Mouse (Mus musculus): ENCODE data around the gene Zglp1.
"Not testable (repeated sequence)": the region's sequence is repeated elsewhere in the genome, so short reads cannot be mapped to it uniquely, and the experiment has no call there.

The Zglp1 gene

GRCm38 (mm10) chr9:21072641-21073040, 5.7 kb upstream of the Zglp1 start:
- no peak for DNase-seq (ENCODE audit: low spot score in 2 of 2)

GRCm38 (mm10) chr9:21062928-21063327, 4.0 kb downstream of the Zglp1 start:
- peak; percentile 76 to 82 for DNase-seq (ENCODE audit: low spot score in 2 of 2)

GRCm38 (mm10) chr9:21051578-21051977, 15.3 kb downstream of the Zglp1 start:
- DNase-seq (ENCODE audit: low spot score in 2 of 2) = no peak

GRCm38 (mm10) chr9:21045235-21045634, 21.7 kb downstream of the Zglp1 start:
- DNase-seq (ENCODE audit: low spot score in 2 of 2) = no peak

- DNase-seq (ENCODE audit: low spot score in 2 of 2) = not testable (repeated sequence)
Measured at GRCm38 (mm10) chr9:21044785-21045184, 22.1 kb downstream of the Zglp1 start.

GRCm38 (mm10) chr9:21043563-21043962, 23.3 kb downstream of the Zglp1 start:
- no peak for DNase-seq (ENCODE audit: low spot score in 2 of 2)

GRCm38 (mm10) chr9:21041308-21041707, 25.6 kb downstream of the Zglp1 start:
- DNase-seq (ENCODE audit: low spot score in 2 of 2) = peak; percentile 82 to 92

GRCm38 (mm10) chr9:21039779-21040178, 27.1 kb downstream of the Zglp1 start:
- no peak for DNase-seq (ENCODE audit: low spot score in 2 of 2)

GRCm38 (mm10) chr9:21037481-21037891, 29.4 kb downstream of the Zglp1 start:
- peak in 1 of 2 experiments; percentile 48 for DNase-seq (ENCODE audit: low spot score in 2 of 2)

GRCm38 (mm10) chr9:21036666-21037065, 30.2 kb downstream of the Zglp1 start:
- no peak for DNase-seq (ENCODE audit: low spot score in 2 of 2)

GRCm38 (mm10) chr9:21036161-21036560, 30.7 kb downstream of the Zglp1 start:
- no peak for DNase-seq (ENCODE audit: low spot score in 2 of 2)

GRCm38 (mm10) chr9:21035586-21035985, 31.3 kb downstream of the Zglp1 start:
- DNase-seq (ENCODE audit: low spot score in 2 of 2) = peak in 1 of 2 experiments; percentile 13

GRCm38 (mm10) chr9:21034481-21035085, 32.3 kb downstream of the Zglp1 start:
- DNase-seq (ENCODE audit: low spot score in 2 of 2) = no peak

GRCm38 (mm10) chr9:21033136-21033535, 33.8 kb downstream of the Zglp1 start:
- peak; percentile 61 to 68 for DNase-seq (ENCODE audit: low spot score in 2 of 2)

GRCm38 (mm10) chr9:21032491-21032890, 34.4 kb downstream of the Zglp1 start:
- peak in 1 of 2 experiments; percentile 7 for DNase-seq (ENCODE audit: low spot score in 2 of 2)

GRCm38 (mm10) chr9:21031896-21032351, 35.0 kb downstream of the Zglp1 start, which contains the start of gene Icam5:
Gene Icam5 (plus strand): TSS chr9:21032073.
- peak; percentile 86 to 88 for DNase-seq (ENCODE audit: low spot score in 2 of 2)

- peak; percentile 86 to 91 for DNase-seq (ENCODE audit: low spot score in 2 of 2)
Measured at GRCm38 (mm10) chr9:21031251-21031895, 35.5 kb downstream of the Zglp1 start.

- peak; percentile 71 to 76 for DNase-seq (ENCODE audit: low spot score in 2 of 2)
Measured at GRCm38 (mm10) chr9:21030781-21031250, 36.1 kb downstream of the Zglp1 start.

GRCm38 (mm10) chr9:21030055-21030600, 36.8 kb downstream of the Zglp1 start:
- no peak for DNase-seq (ENCODE audit: low spot score in 2 of 2)

GRCm38 (mm10) chr9:21029291-21030054, 37.4 kb downstream of the Zglp1 start, which contains the start of gene Icam4:
Gene Icam4 (plus strand): TSS chr9:21029373.
- no peak for DNase-seq (ENCODE audit: low spot score in 2 of 2)

- no peak for DNase-seq (ENCODE audit: low spot score in 2 of 2)
Measured at GRCm38 (mm10) chr9:21028560-21029110, 38.3 kb downstream of the Zglp1 start.
